Mouse (Mus musculus) lung, postnatal 36 days (tissue): ENCODE data around the gene Osbpl3.

Experiments
- DNase-seq: peaks from one replicate; pipeline ENCODE4 v3.0.0; 2022; ENCODE audit warnings: mixed read lengths

Osbpl3 gene

DNA sequence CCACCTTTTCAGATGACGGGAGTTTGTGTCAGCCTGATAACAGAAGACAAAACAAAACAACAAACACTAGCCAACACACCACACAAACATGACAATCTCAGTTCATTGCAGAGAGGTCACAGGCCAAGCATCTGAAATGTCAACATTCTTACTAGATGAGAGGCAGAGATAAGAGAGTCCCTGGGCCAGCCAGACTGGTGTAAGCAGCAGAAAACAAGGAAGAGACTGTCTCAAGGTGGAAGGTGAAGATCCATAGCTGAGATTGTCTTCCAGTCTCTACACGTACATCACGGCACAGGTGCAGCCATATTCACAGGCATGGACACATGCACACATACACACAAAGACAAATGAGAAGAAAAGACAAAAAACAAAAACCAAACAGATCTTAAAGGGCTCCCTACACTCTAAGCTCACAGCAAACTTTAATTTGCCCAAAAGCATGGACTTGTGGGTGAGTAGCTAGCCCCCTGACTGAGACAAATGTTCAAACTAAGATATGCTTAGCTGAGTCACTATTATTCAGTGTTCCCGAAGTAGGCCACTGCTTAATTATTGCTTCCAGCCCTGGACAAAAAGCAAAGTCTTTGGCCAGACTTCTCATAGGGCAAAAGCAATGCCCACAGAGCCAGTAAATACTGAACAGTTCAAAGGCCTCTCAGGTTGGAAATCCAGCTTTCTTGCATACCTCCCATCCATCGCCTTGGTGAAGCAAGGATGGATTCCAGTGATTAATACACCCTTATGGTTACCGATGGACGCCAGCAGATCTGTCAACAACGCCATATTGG lies 87.3 kb downstream of the Osbpl3 start:
- no peak for DNase-seq

DNA sequence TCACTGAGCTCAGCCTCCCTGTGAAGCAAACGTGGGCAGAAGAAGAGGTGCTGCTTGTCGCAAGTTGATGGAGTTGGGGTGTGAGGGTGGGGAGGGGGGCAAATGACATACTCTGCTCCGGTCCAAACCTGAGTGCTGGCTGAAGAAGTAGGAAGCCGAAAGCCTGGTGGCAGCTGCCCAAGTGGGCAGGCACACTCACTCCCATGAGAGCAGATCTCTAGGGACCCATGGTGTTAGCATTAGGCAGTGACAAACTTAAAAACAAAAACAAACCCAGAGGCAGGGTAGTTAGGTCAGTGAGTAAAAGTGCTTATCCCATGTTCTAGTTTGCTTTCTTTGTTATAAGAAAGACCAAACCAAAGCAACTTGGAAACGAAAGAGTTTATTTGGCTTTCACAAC lies 88.2 kb downstream of the Osbpl3 start:
- DNase-seq: no peak

DNA sequence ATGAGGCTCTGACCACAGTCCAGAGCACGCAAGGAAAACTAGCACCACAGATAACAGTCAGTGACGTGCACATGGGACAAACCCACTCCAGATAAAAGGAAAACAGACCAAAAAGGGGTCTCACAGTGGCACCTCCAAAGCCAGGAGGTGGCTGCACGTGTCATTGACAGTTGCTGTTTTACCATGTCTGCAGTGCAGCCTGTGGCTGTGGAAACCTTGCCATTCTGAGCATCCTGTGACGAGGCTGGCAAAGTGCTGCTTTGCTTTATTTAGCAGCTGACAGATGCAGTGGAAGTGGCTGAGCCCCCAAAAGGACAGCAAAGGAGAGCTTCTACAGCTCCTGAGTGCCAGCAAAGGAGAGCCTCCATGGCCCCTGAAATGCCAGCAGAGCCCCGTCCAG lies 89.3 kb downstream of the Osbpl3 start:
- no peak for DNase-seq

DNA sequence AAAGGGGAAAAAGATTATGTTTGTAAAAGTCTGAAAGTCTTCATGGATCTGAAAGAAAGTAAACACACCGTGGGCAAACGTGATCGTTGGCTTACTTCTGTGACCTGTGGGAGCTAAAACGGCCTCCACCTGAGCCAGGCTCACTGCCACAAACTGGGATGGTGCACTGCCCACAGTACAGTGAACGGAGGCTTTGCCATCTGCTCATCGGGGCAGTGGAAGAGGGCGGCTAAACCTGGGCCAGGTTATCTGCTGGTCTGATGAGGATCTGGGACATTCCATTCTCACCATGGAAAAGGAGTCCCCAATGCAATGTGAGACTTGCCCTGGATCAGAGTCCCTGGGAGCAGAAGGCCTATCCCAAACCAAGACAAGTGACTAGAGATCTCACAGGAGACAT lies 89.7 kb downstream of the Osbpl3 start:
- no peak for DNase-seq

DNA sequence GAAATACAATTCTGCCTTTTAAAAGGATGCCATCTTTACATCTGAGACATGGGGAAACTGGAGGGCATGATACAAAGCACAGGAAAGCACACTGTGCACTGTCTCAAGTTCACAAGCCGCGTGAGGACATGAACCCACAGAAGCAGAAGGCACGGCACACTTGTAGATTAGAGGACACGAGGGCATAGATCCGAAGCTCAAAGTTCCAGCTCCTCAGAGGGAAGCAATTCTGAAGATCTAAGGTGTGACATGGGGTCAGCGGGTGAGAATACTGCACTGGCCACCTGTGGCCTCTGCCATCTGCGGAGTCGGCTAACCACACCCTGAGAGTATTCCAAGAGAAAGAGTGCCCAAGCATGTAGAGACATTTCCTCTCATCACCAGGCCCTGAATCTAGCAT lies 91.6 kb downstream of the Osbpl3 start:
- DNase-seq: no peak

DNA sequence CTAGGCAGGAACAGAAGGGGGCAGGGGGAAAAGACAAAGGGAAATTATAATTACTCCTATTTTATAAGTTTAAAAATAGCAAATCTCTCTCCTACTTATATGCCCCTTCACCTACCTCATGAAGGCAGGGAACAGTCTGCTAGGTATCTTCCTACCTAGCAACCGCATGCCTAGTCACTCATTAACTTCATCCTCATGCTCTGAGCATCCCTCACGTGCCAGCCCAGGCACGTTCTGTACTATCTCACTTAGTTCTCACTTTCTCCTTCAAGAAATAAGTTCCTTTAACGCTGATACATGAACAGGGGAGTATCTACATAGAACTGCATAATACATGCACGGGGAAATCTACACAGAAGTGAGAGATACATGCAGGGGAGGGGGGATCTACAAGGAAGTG lies 92.6 kb downstream of the Osbpl3 start:
- no peak for DNase-seq

DNA sequence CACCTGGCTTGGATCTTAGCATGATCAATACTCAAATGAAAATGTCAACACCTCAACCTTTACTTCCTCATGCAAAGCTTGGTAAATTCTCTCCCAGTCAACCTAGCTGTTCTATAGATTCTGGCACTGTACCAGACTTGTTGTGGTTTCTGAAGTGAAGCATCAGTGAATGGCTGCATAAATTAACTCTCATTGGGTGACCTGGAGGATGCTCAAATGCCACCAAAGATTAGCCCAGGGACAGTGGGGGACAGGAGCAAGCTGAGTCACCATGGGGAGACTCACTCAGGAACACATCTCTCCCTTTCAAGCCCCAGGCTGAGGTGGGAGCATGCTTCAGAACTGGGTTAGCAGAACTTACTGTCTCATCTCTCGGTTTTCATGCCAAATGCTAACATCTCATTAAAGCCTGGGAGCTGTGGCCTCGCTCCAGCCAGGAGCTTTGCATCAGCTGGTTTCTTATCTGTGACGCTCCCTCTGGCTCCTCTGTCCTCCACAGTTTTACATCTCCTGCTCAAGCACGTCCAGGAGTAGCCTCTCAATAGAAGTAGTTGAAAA lies 93.2 kb downstream of the Osbpl3 start:
- DNase-seq: no peak

DNA sequence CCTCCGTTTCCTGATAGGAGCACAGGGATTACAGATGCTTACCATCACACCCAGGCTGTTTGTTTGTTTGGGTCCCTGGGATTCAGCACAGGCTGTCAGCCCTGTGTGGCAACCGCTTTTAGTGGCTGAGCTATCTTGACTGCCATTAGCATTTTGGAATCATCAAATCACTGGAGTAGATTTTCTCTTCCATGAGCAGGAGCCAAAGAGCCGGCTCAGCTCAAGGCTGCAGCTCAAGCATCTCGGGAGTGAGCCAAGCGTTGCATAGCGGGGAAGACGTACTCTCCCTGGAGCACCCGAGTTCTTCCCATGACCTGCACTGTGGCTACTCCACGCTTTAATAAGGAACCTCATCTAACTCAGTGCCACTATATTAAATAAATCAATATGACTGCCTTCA lies 93.8 kb downstream of the Osbpl3 start:
- no peak for DNase-seq

DNA sequence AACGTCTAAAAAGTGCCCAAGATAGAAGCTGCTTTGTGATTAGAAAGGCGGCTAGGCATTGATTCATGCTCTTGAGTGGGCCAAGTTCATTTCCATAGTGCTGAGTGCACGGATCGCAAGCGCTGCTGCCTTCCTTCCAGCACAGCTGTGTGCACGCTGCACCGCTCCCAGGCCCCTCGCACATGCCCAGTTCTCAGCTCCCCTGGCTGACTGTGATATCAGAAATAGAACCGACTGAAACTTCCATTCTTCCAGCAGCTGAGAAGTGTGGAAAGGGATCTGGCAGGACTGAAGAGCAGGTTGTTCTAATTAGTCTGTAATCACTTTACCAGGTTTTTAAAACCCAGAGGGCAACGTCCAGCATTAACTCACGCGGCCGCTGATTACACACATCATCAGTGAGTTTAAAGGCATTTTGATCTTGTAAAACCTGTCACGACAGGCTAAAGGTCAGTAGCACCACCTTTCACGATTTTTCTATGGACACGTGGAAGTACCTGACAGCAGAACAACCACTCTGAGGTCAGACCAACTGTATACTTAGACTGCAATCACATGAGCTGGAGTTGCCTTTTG lies 97.8 kb downstream of the Osbpl3 start:
- no peak for DNase-seq

DNA sequence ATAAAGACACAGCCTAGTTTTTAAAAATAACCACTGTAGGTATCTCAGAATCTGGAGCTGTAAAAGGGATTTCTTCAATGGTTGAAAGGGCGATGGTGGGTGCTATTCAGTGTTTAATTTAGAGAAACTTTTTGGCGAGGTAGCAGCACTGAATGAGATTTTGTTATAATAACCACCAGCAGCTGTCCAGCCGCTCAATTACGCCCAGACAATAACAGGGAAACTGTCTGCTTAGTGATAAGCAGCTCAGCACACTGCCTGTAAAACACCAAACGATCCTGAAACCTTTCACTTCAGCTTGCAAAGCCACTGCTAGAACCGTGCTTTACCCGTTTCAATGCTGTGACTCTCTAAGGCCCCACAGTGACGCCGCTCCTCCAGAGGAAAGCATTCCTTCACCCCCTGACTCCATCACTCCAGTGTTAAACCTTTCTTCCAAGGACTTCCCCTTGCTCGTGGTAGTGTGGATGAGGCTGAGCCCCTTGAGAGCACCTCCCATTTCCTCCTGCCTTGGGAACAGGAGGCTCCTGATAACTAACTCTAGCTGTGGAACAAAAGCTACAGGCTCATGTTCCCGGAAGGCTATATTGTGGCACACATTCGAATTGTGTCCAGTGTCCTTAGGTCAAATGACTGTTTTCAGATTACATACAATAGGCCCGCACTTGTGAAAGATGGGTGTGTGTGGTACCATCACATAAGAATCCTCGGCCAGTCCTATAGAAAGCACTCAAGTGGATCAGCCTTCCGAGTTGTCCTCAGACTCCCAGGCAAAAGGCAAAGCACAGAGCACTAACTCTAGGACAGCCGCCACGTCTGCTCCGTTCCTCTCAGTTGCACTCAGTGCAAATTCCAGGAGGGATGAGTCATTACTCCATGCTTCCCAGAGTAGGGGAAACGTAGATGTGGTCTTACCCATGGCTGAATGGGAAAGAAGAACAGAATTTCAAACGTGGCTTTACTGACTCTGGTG lies 101.0 kb downstream of the Osbpl3 start:
- peak; percentile 51 for DNase-seq

DNA sequence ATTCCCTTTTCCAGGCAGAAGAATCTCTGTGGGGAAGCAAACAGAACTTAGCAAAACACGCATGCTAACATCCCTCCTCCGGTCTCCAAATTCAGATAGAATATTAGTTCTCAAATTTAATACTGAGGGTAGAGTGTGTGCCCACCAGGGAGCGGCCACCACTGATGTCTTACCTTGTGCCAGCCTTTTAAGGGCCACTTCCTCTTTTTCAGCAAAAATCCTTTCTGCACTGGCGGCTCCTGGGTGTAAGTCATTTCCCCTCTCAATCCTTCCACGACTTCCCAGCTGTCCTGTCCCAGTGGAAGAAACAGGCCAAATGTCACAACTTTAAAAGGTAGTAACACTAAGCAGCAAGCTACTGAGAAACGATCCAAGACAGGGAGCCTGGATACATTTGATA lies 103.2 kb downstream of the Osbpl3 start:
- no peak for DNase-seq

DNA sequence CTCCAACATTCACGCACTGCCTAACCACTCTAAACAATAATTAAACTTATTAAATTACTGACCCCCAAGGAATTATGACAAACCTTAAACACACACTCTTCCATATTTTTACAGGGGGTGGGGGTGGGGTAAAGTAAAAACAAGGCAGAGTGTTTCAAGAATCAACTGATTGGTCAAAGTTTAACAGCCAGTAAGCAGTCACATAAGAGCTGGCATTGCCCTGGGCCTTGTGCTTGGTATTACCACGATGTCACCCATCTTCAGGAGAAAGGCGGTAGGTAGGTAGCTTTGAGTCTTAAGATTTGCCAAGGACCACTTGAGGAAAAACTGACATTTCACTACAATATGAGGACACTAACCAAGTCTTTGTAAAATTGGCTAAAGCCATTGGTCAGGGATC lies 105.1 kb downstream of the Osbpl3 start:
- DNase-seq: no peak

DNA sequence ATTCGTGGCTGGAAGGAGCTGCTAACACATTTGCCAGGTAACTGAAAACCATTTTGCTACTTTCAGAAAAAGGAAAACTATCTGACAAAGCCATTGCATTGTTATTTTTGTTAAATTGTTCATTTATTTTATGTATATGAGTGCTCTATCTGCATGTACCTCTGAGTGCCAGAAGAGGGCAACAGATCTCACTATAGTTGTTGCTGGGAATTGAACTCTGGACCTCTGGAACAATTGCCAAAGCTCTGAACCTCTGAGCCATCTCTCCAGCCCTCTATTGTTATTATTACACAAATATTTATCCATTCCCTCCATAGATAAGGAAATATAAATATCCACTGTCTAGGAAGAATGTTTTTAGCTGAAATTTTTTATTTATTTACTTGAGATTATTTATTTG lies 107.4 kb downstream of the Osbpl3 start:
- DNase-seq: no peak

DNA sequence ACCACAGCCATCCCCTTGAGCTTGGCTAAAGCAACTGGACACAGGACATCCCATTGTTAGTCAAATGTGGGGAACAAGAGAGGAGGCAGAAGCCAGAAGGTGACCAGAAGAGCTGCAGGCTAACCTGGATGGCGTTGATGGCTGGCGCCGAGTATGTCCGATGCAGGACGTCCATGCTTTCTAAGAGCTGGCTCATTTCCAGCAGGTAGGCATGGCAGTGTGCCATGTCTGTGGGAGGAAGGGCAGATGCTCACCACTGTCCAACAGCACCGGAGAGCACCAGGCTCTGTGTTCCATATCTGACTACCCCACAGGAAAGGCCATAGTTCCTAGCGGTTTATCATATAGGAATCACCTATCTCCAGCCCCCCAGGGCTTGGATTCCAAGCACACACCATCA lies 109.8 kb downstream of the Osbpl3 start:
- no peak for DNase-seq

DNA sequence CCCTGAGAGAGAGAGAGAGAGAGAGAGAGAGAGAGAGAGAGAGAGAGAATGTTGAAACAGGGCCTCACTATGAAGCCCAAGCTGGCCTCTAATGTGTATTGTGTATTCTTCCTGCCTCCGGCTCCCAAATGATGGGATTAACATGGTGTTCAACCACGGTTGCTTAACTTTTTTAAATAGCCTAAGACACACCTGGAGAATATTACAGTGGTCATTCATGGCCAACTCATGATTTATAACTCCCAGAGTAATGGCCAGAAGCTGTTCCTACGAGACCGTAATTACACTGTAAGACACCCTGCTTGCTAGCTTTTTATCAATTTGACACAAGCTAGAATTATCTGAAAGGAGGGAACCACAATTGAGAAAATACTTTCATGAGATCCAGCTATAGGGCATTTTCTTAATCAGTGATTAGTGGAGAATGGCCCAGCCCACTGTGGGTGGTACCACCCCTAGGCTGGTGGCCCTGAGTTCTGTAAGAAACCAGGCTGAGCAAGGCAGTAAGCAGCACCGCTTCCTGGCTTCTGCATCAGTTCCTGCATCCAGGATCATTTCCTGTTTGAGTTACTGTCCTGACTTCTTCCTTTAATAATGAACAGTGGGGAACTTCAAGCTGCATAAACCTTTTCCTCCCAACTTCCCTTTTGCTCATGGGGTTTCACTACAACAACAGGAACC lies 115.6 kb downstream of the Osbpl3 start:
- DNase-seq: no peak

DNA sequence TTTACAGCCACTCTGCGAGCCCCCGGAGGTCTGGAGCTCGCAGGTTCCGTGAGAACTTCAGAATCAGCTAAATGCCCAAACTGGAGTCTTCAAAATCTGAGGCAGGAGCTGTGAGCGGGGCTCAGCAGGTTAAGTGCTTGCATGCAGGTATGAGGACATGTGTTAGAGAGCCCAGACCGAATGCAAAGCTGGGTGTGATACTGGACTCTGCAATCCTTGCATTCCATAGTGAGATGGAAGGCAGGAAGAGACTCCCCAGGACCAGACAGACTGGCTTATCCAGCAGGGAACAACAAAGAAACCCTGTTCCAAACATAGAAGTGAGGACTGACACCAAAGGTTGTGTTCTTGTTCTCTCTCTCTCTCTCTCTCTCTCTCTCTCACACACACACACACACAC lies 118.6 kb downstream of the Osbpl3 start:
- no peak for DNase-seq

DNA sequence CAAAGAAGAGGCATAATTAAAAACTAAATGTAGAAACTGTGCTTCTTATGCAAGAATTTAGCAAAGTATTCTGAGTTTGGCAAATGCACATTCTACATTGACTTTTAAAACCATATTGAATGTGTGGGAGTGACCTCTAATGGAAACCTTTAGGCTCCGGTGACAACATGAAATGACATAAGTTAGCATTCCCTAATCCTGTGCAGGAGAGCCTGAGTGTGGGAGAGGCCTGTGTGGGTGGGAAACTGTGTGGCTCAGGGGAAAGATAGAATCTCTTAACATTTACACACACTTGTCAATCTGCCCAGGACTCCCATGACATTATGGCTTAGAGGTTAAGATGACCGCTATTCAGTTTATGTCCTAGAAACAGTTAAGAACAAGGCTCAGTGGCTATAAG lies 119.6 kb downstream of the Osbpl3 start:
- DNase-seq: no peak

DNA sequence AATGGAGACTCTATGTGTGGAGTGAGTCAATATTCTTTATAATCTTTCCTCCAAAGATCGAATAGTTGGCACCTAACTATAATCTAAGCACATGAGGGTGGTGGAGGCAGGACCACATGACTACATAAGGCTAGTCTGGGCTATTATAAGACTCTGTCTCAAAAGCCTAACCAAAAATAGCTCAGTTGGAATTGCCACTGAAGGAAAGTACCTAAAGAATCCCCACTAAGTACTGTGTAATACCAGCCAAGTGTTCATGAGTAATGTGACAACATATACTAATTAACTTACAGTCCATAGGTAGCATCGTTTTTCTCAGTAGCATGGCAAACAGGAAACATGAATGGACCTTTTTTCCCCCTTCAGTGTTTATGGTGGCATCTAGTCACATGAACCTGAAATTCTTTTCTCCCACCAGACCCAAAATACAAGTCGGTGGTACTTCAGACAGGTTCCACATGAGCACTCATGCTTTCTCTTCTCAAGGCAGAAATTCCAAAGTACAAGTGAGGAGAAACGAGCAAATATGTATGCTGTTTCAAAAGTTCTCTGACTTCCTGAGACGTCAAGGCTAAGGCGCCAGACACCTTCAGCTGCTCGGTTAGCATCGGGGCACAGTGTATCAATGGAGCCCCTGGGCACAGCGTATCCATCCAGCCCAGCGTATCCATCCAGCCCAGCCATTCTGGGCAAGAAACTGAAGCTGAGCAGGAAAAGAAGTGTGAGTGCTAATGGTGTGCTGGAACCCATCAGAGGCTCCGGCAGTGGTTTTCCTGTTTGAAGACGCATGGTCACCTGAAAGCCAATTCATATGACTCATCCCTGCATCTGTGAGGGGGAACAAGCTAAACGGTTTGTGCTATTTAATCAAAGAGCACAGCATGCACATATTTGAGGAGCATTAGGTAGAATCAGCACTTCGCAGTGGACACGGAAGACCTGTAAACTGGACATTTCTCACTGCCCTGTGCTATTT lies 120.9 kb downstream of the Osbpl3 start:
- no peak for DNase-seq

DNA sequence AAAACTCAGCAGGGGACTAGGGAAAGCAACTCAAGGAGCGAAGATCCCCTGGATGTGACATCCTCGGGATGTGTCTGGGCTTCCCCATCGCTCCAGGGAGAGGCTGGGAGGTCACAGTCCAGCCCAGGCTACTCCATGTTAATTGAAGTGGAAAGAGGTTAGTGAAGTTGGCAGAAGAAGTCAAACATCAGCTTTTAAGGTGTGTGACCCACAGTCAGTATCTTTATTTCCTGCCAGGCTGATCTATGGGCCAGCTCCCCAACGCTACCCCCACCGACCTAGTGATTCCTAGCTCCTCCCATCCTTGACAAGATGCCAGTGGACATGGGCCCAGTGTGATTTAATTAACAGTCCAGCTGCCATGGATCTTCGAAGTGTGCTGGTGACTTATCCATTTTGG lies 122.7 kb downstream of the Osbpl3 start:
- no peak for DNase-seq

DNA sequence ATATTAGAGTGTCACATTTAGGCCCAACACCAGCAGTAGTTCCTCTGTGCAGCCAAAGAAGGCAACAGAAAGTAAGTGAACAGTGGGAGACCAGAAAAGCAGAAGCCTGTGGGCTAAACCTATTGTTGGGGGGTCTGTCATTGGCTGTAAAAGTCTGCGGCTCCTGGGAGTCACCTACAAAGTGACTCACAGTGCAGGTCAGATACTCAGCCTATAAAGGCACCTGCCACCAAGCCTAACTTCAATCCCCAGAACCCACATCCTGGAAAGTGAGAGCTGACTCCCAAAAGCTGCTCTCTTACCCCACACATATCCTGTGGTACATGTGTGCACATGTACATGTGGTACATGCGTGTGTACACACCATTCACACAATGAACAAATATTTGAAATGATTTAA lies 124.5 kb downstream of the Osbpl3 start:
- DNase-seq: no peak

DNA sequence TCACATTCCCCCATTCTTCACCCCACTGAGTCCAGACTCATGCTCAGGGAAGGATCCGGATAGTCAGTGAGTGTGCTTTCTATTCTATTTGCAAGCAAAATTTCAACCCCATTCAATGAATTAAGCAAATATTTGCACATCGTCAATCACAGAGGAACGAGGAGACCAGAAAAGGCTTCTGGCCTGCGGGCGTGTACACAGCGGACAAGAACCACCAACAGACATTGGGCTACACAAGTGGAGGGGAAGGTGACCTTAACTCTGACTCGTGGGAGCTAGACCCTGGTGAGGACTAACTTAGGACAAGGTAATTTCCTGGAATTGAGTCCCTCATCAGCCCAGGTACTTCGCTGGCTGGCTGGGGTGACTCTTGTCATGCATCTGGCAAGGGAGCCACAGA lies 126.6 kb downstream of the Osbpl3 start:
- peak; percentile 26 for DNase-seq

DNA sequence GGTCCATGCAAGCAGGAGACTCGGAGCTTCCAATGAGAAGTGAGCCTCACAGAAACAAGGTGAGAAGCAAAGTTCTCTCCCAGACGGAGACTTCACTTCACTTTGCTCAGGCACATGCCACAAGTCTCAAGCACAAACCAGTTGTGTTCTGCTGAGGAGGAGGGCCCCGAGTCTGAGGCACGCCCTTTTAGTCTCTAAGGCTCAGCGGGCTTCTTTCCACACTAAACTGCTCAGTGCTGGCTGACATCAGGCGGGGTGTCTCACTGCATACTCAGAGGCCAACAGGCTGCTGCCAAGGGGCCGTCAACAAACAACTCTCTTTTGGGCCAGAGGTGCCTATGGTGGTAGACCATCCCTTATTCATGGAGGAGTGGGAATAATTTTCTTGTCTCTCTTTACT lies 127.1 kb downstream of the Osbpl3 start:
- no peak for DNase-seq
